Mouse (Mus musculus): ENCODE results near the gene Dcst1.

DNA sequence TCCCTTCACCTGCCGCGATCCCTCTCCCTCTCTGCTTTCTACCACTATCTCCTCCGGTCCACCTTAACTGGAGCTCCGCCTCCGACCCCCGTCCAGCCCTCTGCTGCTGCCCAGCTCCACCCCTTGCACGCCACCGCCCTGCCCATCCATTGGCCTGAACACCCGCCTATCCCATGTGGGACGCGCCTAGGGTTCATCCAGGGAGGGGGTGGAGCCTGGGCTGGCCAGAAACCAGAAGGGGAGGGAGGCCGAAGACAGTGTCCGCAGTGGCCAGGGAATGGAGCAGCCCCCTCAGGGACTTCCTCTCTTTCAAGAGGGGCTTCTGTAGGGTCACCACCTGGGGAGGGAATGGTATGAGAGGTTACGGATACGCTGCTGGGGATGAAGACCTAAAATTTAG lies 28.6 kb upstream of the Dcst1 start:
- 0 out of 2 replicates have a peak, but pooled peaks have one; percentile 15 for TF ChIP-seq CTCF (IDR thresholded peaks at IDR 0.05; ENCODE audit: low read depth)
- TF ChIP-seq EP300 (IDR thresholded peaks at IDR 0.05; ENCODE audit: low read depth) = no peak
